Mouse (Mus musculus) spleen, postnatal 14 days (tissue): Measurements from ENCODE around the gene Cdh15.

Experiments used
- DNase-seq, 2 experiments: peaks; one replicate each; pipeline ENCODE4 v3.0.0; 2021 to 2022; ENCODE audit warnings: low spot score in 2 of 2

Cdh15 gene

DNA sequence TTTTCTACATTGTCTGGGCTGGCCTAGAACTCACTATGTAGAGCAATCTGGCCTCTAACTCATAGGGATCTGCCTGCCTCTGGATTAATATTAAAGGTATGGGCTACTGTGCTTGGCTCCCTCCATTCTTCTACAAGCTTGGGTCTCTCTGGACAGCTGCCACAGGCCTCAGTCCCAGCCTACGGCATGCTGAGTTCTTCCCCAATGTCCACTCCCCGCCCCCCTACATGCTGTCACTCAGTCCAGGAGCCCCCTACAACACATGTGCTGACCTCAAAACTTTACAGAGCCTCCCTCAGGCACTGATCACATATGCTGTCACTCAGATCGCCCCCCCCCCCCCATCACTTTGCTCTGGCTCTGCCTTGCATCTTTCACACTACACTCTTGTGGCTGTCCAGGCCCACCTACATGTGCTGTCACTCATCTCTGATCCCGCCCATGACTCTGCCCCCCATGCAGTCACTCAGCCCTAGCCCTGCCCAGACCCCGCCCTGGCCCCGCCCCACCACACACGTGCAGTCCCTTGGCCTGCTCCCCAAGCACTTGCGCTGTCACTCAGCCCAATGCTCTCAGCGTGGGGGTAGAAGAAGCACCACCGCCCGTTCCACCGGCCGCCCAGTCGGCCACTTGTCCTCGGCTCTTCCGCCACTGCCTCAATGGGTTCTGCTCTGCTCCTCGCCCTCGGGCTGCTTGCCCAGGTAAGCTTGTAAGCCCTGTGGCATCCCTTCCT, at the start of gene Cdh15:
Gene Cdh15, plus strand, starts transcription at position 138 of the 733 bp plus-strand sequence.
- DNase-seq, result no peak

DNA sequence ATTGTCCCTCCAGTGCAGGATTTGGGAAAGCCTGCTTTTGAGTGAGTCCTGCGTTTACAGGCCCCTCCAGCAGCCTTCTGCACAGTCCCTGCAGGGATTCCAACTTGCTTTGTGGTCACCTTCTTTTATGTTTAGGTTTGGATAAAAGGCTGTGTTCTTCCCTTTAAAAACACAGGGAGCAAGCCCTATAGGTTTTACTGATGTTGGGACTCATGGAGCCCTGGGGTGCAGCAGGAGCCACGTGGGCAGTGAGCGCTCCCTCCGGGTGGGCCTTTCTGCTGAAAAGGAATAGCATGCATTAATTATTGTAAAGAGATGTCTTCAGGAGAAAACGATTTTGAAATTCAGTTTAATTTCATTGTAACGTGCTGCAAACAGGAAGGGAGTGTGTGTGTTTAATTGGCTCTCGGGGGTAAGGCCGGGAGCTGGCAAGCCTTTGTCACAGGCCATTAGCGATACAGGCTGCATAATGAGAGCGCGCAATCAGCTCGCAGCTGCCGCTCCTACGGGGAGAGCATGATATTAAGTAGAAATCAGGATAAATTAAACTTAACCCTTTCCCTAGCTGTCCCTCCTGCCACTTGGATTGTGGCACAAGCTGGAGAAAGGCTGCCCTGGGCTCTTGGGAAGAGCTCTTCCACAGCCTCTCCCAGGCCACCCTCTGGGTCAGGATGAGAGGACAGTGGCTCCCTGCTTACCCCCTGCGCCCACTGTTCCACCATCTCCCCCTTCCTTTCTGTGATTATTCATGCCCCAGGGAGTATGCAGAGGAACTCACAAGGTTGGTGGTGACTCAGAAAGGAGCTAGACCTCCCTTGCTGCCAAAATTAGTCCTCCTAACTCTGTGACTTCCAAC, 43.6 kb upstream of the Cdh15 start:
- DNase-seq, result no peak

DNA sequence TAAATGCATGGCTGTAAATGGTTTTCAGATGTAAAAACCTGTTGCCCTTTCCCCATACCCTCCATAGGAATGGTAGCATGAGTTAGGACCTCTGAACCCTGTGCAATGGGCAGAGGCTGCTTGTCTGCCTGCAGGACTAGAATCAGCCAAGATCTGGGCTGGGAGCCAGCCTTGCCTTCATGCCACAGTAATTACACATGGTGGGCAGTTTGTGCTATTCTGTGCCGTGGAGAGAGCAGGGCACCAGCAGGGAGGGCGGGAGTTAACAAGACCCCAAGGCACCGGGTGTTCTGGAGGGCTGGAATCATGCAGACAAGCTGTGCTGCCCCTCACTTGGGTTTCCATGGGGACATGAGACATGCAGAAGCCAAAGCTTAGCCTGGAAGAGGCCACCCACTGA, 42.4 kb upstream of the Cdh15 start:
- DNase-seq, result no peak

DNA sequence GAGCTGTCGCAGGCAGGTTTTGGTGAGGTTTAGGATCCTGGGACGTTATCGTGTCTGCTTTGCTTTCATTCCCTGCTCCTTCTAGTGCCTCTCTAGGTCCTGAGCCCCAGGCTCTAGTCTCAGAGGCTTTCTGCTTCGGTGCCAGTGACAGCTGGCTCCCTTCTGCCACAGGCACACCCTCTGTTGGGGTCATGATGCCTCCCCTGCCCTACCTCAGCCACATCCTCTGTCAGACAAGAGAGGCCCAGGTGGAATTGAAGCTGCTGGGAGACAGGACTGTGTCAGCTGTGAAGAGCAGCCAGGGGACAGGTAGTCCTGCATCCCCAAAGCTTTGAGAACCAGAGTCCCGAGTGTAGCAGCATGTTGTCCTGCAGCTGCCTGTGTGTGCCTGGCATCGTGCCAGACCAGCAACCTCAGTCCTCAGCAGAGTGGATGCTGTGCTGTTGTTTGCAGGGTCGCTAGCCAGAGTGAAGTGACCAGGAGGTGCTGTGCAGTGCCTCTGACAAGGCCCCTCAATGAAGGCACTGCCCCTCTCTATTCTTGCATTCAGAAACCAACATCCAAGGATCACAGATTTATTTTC, 40.7 kb upstream of the Cdh15 start:
- DNase-seq, result no peak

DNA sequence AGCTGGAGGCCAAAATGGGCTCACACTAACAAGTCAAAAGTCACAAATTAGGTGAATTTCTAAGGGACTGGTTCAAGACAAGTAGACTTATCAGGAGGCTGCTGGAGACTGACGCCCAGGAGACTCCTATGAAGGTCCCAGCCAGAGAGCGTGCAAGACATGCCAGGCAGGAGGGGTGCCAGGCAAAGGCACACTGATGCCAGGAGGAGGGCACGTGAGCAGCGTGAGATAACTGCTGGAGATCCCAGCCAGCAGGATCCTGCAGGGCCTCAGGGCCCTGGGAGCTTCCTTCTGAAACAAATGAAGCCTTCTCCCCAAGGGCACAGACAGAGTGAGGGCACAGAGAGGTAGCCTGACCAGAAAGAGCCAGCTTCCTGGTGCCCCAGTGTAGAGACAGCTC, 39.9 kb upstream of the Cdh15 start:
- DNase-seq, result no peak

DNA sequence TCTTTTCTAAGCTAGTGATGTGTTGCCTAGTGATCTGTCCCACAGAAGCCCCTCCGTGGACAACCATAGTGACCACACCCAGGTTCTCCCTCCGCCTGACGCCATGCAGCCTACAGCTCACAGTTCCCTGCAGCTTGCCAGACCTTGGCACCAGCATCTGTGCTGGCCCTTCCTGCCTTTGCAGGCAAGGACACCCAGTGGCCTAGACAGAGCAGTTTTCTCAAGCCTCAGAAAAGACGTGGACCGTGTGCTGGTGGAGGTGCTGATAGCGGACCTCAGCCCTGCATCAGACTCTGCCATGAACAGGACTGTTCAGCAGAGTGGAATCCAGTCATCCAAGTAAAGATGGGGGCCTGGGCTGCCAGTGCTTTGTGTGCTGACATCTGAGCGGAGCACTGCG, 37.4 kb upstream of the Cdh15 start:
- DNase-seq, result no peak

DNA sequence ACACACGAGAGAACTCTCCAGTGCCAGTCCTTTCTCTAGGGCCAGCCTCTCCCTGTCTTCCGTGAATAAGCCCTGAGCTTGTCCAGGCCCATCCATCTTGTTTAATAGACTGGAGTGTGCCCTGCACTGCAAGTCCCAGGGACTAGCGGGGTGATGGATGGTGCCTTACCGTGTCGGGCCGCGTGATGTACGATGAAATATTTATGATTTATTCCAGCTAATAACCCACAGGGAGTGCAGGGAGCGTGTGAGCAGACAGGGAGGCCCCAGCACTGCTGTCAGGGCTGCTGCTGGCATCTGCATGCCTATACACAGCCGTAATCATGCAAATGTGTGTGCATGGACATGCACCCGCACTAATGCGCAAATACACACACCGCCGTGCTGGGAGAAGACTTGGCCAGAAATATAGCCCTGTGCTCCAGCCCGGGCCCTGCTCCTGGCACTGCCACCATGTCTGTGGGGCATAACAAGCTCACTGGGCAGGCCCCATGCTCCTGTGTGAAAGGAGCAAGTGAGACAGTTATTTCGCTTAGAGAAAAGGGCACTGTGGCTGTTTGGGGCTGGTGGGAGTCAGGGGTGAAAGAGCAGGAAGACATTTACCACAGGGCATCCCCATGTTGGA, 35.8 kb upstream of the Cdh15 start:
- DNase-seq, result no peak

DNA sequence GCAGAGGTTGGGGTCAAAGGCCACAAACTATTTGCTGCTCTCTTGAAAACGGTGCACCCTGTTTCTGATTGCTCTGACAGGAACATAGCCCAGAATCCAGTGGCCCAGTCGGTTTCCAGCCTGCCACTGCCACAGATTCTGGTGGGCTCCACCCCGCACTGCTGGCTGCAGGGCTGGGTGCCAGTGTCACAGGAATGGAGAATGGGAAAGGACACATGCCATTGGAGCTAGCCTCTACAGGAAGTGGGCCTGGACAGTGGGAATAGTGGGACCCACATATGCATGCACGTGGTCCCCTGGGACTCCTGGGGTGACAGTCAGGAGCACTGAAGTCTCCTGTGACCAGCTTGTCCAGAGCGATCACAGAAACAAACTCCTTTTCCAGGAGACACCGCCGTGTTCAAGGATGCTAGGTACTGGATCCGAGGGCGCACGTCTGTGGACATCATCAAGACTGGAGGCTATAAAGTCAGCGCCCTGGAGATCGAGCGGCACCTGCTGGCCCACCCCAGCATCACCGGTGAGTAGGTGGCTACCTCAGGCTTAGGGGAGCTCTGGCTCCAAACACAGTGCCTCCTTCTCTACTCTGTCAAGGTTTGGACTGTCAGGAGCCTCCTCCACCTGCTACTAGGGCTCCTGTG, 35.0 kb upstream of the Cdh15 start:
- no peak for DNase-seq

DNA sequence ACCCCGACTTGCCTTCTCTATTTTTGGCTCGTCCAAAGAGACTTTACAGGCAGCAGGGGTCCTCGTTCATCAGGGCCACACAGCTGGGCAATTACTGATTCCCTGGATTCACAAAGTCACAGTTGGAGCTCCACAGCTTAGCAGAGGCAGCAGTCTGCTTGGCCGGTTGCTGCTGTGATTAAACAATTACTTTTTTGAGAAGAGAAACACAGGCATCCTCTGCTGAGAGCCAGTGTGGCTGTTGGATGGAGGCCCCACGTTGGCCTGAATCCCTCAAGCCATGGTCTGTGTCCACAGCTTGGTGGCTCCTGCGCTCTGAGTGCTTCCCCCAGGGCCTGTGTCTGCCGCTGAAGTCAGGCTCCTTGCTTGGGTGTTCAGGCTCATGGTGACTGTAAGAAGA, 33.2 kb upstream of the Cdh15 start:
- DNase-seq, result no peak

DNA sequence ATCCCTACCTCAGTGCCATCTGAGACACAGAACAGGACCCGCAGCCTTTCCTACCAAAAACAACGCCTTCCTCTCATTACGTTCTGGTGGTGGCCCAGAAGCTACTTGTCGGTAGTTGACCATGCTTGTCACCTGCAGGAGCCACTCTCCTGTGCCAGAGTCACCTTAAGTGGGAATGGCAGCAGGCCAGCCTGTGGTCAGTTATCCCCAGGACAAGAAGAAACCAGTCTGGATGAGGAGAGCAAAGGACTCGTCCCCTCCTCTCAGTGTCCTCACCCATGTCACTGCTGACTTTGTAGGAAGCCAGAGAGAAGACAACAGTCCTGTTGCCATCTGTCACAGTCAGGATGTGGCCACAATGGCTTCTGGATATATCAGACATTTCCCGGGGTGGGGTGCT, 30.8 kb upstream of the Cdh15 start:
- DNase-seq, result no peak

DNA sequence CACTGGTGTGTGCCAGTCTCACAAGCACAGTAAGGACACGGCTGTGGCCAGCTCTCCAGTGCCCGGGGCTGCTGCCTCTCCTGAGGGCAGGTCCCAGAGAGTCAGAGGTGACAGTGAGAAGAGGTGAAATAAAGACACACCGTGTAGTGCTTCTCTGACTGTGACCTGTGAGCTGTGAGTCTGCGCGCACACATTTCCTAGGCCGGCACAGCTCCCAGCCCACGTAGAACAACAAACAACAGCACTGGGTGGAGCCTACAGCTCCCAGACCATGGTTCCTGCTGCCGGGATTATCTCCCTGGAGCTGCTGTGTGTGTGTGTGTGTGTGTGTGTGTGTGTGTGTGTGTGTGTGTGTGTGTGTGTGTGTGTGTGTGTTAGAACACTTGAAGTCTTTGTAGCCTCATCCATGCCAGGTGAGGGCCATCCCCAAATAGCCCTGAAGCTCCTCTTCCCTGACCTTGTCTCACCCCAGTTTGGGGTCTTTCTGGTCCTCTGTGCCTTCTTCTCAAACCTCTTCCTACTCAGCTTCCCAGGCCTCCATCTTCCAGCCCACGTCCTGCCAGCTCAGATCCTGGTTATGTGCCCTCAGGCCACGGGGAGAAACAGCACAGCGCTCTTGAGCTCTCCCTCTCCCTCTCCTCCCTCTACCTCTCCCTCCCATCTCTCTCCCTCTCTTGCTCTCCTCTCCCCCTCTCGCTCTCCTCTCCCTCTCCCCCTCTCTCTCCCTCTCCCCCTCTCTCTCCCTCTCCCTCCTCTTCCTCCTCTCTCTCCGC, 29.9 kb upstream of the Cdh15 start:
- no peak for DNase-seq

DNA sequence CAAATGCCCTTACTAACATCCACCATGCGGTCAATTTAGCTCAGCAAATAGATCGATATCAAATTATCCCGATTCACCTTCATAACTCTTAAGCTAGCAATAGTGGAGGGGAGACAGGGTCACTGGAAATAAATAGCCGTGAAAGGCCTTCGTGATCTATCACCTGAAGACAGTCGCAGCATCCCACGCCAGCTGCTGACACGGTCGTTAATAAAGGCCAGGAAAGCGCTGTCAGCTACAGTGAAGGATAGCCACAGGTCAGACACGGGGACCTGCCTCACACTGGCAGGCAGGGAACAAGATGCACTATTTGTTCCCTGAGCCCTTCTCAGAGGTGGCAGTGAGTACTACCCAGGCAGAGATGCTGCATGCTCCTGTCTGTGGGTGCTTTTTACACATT, 28.0 kb upstream of the Cdh15 start:
- DNase-seq, result no peak

DNA sequence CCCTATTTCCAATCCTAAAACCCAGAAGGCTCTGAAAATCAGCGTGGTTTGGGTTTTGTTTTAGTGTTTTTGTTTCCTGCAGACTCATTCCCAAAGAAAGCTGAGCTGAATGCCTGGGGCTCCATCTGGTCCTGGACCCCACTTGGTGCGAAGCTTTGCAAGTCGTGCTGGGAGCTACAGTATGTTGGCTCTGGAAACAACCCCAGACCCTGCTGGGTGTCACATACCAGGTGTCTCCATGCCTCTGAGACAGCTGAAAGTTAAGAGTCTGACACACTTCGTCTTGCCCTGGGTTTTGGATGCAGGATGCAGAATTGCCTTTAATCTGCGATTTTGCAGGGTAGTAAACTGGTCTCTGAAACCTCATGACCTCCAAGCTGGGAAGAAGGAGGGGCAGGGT, 23.2 kb upstream of the Cdh15 start:
- no peak for DNase-seq

DNA sequence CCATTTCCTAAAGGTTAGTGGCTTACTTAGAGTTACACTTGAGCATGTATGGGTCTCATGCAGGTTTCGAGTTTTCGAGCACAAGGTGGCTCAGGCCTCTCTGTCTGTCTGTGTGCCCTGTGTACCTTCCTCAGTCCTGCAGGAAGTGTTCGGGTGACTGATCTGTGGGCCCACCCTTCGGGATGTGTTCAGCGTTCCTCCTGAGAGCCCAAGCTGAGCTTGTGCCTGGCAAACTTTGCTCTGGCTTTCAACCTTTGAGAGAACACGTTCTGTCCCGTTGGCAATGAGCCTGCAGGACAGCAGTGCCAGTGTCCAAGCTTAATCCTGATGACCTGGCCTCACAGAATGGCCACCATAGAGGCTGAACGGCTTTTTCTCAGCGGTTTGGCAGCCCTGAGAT, 22.8 kb upstream of the Cdh15 start:
- DNase-seq, result no peak

DNA sequence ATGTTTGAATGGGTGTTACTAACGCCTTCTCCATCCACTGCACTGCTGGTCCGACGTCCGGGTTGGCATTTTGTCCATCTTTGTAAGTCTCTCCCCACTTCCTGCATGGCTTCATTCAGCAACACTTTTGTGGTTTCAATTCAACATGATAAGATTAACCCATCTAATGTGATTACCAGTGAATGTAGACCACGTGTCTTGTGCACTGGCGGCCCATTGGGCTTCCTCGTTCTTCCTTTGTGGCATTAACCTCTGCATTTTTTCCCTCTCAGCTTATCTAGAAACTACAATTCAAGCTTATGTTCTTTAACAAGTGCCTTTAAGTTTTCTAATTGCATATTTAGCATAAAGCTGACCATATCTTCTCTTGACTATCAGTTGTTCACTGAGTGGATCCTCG, 22.4 kb upstream of the Cdh15 start:
- no peak for DNase-seq

DNA sequence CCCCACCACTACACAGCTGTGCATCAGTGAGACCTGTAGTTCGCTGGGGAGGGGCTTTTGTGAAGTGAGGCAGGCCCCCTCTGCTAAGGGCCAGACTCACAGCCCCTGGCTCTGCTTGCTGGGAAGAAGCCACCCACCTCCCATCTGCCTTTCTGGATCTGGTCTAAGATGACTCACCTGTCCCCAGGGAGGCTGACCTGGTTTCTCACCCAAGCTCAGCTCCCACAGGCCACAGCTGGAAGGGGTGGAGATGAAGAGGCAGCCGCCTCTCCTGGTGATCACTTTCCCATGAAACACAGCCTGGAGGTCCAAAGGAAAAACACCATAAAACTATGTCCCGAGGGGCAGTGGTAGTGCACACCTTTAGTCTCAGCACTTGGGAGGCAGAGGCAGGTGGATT, 18.4 kb upstream of the Cdh15 start:
- DNase-seq, result no peak

DNA sequence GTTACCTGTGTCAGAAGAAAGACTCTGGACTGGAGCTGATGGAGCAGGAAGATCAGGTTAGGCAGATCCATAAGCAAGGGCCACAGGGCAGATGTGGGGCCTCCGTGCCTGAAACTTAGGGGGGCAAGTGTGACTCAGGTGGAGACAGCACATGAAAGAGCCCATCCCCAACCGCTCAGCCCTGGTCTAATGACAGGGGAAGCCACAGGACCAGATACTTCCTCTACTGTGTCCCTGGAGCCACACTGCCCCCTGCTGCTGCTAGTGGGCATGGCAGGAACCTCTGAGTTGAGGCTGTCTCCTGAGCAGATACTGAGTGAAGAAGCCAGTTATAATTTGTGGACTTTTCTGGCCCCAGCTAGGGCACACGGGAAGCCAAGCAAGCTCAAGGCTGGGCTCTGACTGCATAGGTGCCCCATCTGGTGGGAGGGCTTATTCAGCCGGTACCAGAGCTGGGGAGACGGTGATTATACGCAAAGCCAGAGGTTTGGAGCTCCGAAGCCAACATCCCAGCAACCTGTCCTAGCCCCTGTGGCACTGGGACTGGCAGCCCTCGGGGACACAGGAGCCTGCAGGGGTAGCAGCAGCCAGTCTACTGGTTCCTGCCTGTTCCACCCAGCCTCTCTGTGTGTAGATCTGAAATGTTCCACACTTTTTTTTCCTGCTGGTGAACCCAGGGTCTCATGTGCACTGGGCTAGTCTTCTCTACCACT, 17.3 kb upstream of the Cdh15 start:
- DNase-seq, result peak; percentile 90 to 94

DNA sequence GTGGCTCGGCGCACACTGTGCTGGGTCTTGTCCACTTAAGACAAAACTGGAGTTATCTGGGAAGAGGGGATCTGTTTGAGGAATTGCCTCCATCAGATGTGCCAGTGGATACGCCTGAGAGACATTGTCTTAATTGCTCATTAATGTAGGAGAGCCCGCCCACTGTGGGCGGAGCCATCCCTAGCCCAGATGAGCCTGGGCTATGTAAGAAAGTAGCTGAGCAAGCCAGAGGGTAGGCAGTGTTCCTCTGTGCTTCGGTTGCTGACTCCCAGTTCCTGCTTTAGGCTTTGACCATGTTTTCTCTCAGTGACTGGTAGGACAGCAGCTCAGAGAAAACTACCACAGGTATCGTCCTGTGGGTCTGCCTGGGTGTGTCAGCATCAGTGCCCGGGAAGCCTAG, 13.3 kb upstream of the Cdh15 start:
- no peak for DNase-seq

DNA sequence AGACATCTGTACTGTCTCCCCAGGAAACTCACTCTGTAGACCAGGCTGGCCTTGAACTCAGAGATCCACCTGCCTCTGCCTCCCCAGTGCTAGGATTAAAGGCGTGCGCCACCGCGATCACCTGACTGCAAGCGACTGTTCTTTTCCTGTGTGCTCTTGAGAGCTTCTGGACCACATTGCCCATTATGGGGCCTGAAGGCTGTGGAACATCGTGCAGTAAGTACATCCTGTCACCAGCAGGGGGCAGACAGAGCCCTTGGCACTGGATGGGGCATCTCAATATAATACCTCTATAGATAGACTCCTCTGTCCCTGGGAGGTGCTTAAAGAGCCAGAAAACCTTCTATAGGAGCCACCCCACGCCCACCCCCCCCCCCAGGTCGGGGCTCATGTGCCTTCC, 12.8 kb upstream of the Cdh15 start:
- peak; percentile 56 to 79 for DNase-seq

DNA sequence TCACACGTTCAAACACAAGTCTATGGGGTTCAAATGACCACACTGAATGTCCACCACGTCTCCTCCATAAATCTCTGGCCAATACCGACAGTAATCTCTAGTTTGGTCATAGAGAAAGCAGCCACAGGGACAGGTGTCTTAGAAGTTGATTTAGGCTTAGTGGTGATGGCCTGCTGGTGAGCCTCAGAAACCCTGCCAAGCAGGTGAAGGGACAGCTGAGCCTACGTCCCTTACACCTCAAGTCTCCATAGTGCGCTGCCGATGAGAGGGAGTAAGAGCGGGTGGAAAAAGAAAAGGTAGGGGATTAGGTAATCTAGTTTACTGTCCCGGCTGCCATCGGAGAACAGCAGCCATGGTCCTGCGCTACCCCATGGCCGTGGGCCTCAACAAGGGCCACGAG, 11.6 kb upstream of the Cdh15 start:
- DNase-seq, result no peak

DNA sequence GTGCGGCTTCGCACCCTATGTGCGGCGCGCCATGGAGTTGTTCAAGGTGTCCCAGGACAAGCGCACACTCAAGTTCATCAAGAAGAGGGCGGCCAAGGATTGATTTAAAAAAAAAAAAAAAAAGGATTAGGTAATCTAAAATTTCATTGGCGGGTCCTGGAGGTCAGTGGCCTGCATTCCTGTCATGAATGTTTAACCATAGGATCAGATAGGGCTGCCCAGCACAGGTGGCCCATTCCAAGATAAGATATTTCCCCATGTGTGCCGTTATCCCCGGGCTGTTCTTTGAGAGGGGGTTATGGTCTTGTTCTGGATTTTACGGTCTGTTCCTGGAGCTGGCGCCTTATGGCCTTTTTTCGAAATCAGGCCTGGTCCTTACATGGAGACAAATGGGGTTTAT, 11.1 kb upstream of the Cdh15 start:
- DNase-seq, result no peak
